Mouse (Mus musculus) right cerebral cortex, postnatal 14 days (tissue): ENCODE data around the gene Ybx2.
"Not testable (repeated sequence)": the region's sequence is repeated elsewhere in the genome, so short reads cannot be mapped to it uniquely, and the experiment has no call there.

ENCODE experiments used
- DNase-seq: peaks from one replicate; pipeline ENCODE4 v3.0.0; 2022

The Ybx2 gene

DNA sequence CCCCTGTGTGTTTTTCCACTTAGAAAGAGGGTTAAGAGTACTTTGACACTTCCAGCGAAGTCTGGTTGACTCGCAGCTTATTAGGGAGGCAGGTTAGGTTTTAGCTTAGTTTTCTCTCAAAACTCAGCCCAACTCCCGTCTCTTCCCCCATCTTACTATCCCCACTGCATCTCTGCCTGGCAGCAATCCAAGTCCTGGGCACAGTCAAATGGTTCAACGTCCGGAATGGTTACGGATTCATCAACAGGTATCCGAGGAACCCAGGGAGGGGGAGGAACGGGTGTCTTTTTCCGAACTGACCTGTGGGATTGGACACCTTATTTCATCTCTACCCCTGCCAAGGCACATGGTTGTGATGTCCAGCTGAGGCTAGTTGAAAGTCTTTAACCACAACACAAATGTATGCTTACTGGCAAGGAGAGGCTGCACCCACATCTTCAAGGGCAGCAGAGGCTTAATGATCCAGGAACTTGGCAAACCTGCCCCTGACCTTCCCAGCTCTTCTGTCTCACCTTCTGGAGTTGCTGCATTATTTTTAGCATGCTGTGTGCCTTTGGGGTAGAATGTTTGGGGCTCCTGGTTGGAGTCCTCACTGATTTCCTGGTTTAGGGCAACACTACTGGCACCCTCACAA lies 1.2 kb downstream of the Ybx2 start:
- no peak for DNase-seq

DNA sequence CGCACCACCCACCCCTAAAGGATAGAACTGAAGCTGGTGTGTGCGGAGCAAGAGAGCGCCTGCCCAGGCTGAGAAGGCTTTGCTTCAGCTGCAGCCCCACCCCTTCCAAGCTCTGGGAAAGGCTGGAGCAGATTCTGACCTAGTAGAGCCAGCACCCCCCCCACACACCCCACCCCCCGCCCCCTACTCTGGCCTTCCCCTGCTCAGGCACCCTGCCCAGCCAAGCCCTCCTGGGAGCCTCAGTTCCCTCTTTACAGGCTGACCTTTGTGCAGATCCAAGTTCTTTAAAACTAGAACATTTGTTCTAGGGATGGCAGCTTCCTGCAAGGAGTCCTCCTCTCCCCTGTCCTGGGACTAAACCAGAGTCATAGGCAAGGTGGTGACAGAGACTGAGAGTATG lies 1.8 kb downstream of the Ybx2 start:
- DNase-seq, result no peak

DNA sequence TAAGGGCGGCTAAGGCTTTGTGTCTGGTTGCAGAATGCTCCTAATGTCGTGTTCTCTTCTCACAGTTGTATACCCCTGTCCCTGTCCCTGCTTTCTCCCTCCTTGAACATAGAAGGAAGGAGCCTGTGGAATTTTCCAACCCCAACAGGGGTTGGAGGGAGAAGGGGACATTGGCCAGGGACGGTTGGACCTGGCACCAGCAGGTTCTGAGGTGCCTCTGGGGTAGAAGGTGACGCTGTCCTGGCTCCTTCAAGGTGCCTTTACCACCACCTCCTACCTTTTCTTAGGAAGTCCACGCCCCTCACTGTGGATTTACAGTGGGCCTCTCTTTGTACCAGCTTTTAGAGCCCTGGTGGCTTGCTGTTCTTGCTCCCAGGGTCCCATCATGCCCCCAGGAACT lies 2.2 kb downstream of the Ybx2 start:
- DNase-seq, result no peak

DNA sequence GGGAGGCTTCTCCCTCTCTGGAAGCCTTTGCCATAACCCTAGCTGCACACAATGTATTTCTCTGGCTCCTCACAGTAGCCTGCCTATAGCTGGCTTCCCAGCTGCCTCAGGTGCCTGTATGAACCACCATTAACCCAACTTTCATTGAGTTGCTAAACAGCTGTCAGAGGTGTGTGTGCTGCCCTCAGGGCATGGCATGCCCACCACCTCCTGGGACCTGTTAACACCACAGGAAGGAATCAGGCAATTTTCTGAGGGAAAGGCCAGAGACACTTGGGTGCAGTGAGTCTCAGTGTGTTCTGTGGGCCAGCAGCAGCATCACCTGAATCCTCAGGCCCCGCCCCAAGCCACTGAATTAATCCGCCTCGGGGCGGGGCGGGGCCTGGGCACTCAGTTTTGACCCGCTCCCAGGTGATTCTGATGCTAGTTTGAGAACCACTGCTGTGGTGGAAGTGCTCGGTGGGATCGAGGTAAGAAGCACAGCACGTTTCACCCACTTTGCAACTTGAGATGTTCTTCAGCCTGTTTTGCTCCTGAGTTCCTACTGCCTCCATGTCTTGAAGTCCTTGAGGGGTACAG lies 2.9 kb downstream of the Ybx2 start:
- DNase-seq, result no peak

DNA sequence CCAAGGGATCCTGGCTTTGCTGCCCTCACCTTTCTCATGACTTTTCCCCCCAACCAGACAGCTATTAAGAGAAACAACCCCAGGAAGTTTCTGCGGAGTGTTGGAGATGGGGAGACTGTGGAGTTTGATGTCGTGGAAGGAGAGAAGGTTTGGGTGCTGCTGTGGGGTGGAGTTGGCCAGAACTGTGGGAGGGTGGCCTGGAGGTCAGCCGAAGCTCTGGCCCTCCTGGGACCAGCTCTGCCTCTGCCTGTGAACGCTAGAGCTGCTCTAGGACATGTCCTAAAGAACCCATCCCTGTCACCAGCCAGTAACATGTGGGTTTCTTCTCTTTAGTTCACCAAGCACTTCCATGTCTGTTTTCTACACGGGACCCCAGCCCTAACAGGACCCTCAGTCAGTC lies 3.6 kb downstream of the Ybx2 start:
- no peak for DNase-seq

DNA sequence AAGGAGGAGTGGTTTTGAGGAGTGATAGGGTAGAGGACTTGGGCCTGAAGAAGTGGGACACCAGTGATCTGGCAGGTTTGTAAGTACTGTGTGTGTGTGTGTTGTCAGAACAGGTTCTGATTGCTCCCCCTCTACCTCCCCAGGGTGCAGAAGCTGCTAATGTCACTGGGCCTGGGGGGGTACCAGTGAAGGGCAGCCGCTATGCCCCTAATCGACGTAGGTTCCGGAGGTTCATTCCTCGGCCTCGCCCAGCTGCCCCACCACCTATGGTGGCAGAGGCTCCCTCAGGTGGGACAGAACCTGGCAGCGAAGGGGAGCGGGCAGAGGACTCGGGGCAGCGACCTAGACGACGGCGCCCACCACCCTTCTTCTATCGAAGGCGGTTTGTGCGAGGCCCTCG lies 4.1 kb downstream of the Ybx2 start:
- DNase-seq, result no peak

DNA sequence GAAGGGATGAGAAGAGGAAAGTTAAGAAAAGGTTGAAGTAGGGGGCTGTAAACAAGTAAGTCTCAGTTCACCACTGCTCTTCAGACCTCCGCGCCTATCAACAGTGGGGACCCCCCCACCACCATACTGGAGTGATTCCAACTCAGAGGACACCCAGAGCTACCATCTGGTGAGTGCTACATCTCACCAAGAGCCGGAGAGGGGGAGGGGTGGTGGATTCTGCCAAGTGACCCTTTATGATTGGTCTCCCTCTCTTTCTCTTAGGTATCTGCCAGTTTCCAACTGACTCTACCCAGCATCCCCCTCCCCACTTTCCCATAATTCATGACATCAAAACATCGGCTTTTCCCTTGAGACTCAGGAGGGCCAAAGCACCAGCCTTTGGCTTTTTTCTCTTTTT lies 5.4 kb downstream of the Ybx2 start:
- DNase-seq, result no peak

DNA sequence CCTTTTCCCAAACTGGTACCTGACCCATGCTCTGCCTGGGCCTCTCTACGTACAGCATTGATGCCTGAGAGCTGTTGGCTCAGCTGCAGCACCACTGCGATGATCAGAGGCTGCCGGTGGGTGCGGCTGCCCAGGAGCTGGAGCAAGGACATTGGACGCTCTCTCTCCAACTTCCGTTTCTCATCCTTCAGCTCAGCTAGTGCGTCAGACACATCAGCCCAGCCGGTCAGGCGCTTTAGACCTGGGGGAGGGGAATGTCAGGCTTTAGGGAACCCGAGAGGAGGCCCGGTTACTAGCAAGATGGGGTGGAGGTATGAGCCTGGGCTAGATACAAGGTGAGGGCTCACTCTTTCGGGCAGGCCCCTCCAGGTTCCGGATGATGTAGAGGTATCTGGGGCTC lies 9.6 kb downstream of the Ybx2 start:
- DNase-seq, result no peak

DNA sequence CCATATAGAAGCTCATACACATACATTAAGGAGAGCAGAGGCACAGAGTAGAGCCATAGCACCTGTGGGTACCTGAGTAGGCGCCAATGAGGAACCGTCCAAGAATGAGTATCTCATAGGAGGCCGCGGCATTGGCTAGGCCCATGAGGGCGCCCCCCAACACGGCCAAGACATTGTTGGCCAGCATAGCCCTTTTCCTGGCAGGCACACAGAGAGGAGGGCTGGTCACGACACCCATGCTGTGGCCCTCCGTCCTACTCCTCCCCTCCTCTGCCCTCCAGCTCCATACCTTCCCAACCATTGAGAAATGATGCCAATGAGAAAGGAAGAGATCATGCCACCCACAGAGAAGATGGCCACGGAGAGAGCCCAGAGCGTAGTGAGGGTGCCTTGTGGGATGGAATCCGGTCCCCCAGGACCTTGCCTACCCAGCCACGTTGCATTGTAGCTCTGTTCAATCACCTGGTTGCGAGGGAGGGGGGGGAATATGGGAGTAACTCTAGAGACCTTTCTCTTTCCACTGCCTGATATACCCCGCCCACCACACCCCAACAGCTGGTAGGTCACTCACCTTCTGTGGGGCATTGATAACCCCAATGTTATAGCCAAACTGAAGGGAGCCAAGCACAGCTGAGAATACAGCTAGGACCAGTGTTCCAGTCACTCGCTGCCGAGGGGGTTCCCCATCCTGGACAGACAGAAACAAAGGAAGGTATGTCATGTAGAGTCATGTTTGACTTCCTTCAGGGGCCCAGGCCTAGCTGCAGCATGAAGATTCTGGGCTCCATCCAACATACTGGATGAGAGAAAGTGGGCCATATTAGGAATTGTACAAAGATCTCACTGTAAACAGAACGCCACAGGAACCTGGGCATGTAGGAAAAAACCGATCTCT lies 10.6 kb downstream of the Ybx2 start:
- no peak for DNase-seq

DNA sequence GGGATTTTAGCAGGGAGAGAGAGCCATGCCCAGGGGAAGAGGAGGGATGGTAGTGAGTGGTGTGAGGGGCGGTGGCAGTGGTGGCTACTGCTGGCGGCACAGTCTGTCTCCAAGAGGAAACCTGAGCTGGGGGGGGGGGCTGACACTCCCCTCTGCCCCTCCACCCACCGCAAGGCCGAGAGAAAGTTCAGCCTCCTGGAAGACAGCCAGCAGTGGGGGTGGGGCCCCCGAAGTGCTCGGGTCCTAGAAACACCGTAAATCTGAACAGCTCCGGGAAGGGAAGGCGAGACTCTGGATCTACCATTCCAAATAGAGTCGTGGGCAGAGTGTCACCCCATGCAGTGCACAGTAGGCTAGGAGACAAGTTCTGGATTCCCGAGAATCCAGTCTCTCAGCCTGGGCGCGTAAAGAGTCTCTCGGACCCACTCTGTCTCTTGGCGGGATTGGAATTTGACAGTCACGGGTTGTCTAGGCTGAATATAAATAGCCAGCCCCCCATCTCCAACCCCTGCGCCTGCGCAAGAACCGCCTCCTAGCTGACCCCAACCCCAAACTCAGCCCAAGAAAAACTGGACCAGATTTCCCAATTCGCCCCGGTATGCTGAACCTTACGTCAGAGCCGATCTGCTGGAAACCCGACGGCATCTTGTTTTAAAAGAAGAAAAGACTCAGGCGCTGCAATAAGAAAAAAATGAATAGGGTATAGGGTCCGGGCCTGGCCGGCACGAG lies 11.9 kb downstream of the Ybx2 start:
- no peak for DNase-seq

DNA sequence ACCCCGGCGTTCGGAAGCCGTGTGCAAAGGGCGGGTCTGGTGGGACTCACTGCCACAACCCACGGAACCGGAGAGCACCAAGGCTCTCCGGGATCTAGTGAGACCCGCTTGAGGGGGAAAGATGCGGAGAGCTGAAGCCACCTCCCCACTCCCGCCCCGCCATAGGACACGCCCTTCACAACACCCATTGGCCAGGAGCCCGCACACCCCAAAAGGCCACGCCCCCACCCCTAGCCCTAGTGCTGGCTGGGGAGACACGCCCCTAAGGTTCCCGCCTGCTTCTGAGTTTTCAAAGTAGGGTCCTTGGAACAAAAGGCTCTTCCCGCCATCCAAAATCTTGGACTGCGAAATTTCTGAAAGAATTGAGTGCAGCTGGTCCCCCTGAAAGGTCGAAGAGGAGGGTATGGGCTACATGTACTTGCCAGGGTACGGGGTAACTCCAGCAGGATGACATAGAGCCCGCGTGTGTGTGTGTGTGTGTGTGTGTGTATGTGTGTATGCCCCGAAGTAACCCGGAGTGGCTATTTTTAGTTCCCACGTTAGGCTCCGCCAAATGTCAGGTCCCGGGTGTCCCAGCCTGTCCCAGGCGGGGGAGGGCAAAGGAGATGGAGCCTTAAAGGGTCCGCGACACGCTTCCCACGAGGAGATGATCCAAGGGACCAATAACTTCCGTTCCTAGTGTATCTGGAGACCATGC lies 12.6 kb downstream of the Ybx2 start, which contains the start of gene Slc2a4:
Gene Slc2a4, minus strand, starts transcription at position 123 of the 697 bp plus-strand sequence.
- peak; percentile 73 for DNase-seq

DNA sequence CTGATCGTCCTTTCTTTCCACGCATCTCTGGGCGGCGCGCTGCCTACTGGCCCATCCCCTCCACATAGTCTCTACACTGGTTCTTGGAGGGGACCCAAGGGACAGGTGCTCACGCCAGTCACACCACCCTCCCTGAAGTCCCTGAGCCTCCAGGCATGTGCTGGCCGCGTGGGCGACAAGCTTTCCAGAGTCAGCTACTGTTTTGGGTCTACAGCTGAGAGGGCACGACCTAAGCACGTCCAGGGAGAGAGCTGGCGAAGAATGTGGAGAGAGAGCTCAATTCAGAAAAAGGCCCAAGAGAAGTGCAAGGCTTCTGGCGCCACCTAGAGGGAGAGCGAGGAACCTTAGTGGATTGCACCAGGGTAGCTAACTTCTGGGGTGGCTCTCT lies 13.2 kb downstream of the Ybx2 start:
- DNase-seq, result peak; percentile 80

DNA sequence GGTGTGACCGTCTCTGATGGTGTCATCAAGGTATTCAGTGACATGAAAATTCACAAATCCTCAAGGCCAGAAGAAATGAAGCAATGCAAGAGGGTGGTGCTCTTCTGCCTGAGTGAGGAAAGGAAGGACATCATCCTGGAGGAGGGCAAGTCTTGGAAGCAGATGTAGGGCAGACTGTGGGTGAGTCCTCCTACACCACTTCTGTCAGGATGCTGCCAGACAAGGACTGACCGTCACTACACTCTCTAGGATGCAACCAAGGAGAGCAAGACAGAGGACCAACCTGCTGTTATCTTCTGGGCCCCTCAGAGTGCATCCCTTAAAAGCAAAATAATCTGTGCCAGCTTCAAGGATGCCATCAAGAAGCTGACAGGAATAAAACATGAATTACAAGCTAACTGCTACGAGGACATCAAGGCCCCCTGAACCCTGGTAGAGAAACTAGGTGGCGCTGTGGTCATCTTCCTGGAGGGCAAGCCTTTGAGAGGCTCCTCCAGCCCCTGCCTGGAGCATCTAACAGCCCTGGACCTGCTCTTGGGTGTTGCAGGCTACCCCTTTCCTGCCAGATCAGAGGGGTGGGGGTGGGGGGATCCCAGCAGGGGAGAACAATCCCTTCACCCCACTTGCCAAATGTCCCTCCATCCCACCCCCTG lies 15.3 kb downstream of the Ybx2 start:
- no peak for DNase-seq

DNA sequence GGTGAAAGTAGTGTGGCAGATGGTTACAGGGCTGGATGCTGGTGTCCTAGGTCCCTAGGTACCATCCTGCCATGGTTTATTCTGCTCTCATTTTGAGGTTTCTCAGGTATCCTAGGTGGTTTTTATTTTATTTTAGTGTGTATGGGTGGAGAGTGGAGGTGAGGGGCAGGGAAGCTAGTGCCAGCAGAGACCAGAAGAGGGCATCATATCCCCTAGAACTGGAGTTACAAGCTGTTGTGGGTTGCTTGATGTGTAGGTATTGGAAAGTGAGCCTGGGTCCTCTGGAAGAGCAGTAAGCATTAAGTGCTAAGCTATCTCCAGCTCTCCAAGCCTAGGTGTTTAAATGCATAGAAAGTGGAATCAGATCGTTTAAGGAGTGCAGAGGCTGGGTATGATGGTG lies 16.7 kb downstream of the Ybx2 start:
- DNase-seq, result no peak

DNA sequence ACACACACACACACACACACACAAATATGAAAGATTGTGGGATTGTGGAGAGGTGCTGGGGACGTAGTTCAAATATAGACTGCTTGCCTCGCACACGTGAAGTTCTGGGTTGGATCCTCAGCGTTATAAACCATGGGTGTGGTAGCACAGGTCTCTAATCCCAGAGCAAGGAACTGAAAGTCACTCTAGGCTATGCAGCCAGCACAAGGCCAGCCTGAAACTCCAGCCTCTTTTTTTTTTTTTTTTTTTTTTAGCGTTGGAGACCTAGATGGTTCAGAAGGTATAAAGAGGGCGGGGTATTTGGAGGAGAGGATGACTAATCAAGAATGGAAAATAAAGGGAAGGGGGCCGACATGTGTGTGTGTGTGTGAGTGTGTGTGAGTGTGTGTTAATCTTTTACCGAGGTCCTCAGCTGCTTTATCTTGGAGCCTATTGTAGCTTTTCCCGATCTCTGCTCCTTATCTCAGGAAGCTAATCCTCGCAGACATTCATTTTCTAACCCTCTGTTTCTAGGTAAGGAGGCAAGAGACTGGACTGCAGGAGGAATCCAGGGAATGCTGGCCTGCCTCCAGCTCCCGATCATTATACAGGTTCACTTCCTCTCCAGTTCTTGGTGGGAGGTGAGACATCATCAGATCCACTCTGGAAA lies 17.8 kb downstream of the Ybx2 start:
- no peak for DNase-seq

DNA sequence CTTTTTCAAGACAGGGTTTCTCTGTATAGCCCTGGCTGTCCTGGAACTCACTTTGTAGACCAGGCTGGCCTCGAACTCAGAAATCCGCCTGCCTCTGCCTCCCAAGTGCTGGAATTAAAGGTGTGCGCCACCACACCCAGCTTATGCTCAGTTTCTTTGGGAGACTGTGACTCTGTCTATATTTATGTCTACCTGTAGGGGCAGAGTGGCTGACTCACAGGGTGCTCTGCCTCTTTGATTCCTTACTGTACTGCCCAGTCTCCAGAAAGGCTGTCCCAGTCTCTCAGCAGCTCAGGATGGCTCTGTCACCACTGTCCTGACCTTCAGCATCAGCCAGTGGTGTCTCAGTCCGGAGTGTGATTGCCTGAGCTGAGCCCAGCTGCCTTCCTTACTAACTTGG lies 20.0 kb downstream of the Ybx2 start:
- DNase-seq, result not testable (repeated sequence)

DNA sequence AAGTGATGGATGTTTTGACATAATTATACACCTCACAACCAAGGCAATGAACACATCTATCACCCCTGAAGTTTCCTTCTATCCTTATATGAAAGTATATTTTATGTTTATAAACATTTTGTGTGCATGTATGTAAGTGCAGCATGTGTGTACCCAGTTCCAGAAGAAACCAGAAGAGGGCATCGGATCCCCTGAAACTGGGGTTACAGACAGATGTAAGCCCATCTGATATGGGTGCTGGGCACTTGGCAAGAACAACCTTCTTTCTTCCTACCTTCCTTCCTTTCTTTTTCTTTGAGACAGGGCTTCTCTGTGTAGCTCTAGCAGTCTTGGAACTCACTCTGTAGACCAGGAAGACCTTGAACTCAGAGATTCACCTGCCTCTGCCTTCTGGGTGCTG lies 20.6 kb downstream of the Ybx2 start:
- DNase-seq, result no peak

DNA sequence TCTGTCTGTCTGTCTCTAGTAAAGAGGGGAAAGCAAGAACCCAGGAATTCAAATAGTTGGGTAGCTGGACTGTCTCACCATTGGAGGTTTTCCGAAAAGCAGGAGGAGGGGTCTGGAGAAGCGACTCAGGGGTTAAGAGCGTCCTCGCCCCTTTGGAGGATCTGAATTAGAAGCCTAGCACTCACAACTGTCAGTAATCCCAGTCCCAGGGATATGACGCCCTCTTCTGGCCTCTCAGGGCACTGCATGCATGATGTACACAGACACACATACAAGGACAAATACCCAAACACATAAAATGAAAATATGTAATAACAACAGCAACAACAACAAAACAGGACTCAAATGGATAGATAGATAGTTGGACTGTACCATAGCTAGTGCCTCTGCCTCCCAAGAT lies 25.0 kb downstream of the Ybx2 start:
- DNase-seq, result no peak

DNA sequence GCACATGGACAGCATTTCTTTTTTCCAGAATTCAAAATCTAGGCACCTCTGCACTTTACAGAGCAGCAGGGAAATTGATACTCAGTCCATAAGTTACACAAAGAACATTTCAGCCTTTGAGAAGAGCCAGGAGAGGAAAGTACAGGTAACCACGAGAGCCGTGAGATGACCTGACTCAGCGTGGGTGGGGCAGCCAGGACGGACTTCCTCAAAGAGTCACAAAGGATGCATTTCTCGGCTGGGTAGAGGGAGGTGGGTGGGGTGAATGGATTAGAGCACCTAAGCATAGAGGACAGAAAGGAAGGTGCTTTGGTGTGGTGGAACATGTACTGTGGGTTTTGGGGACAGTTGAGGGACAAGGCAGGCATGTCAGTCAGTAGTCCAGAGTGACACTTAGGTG lies 26.2 kb downstream of the Ybx2 start:
- no peak for DNase-seq

DNA sequence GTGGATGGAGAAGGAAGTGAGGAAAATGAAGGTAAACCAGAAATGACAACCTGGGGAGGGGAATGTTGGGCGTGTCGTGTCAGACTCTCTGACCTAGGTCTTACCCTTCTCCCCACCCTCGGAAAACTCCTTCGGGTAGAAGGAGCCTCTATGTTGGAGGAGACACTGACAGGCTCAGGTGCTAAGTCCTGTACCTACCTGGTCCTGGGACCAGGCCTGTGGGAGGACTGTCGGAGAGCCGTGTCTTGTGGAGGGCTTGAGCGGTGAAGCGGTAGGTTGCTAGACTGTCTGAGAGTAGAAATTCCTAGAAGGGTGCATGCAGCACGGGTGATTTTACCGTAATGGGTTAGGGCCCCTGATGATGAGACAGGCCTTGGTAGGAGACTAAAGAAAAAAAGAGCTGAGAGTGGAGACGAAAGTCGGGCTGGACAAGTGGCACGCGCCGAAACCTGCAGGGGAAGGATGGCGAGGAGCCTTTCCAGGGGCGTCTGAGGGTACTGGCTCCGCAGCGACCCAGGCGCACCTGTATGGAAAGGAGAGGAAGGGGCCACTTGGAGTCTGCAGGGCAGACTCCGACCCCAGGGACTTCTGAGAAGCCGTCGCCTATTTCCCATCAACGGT lies 29.2 kb downstream of the Ybx2 start, which contains the start of gene Cldn7:
Gene Cldn7, plus strand, starts transcription at position 130 of the 621 bp plus-strand sequence.
- DNase-seq, result no peak
